Mouse (Mus musculus) myocyte (in vitro differentiated cells): ENCODE measurements at regions not wholly inside any gene's neighbourhood (a gene's known extent, or its start where the extent isn't known, plus 50 kb on each side); places are given as distances from the start of the nearest gene placed in this dataset.

Source experiments
- H3K27me3 ChIP-seq: one replicate; pipeline ENCODE4 v1.6.1; 2011; ENCODE audit not compliant: control insufficient read depth, insufficient read depth, insufficient read length
- H3K36me3 ChIP-seq: one replicate; pipeline ENCODE4 v1.6.1; 2011; ENCODE audit not compliant: control insufficient read depth, insufficient read depth
- H3K4me2 ChIP-seq: one replicate; pipeline ENCODE4 v1.6.1; 2011; ENCODE audit warnings: low read depth, control low read depth
- H3K4me3 ChIP-seq: one replicate; pipeline ENCODE4 v1.5.1; 2011; ENCODE audit warnings: mild to moderate bottlenecking, control low read depth, moderate library complexity
- H3K79me2 ChIP-seq: one replicate; pipeline ENCODE4 v1.6.1; 2011; ENCODE audit not compliant: control insufficient read depth, insufficient read depth
- H3ac ChIP-seq: one replicate; pipeline ENCODE4 v1.6.1; 2011; ENCODE audit not compliant: control insufficient read depth, insufficient read length
- CEBPB ChIP-seq: IDR thresholded peaks from 2 replicates; pipeline ENCODE4 v1.6.1; 2011; ENCODE audit warnings: mild to moderate bottlenecking, moderate library complexity; ENCODE audit not compliant: poor library complexity, insufficient read depth, severe bottlenecking
- E2F4 ChIP-seq: IDR thresholded peaks from one replicate; pipeline ENCODE4 v1.6.1; 2011; ENCODE audit warnings: mild to moderate bottlenecking, control low read depth, moderate library complexity; ENCODE audit not compliant: insufficient read depth
- MAX ChIP-seq: IDR thresholded peaks from one replicate; pipeline ENCODE4 v1.6.1; 2011; ENCODE audit warnings: low read depth, mild to moderate bottlenecking, control low read depth
- MYOD1 ChIP-seq, 3 experiments: IDR thresholded peaks; one replicate each; pipeline ENCODE4 v1.6.1; 2011; ENCODE audit warnings: control low read depth in 2 of 3, low read depth in 2 of 3, mild to moderate bottlenecking in 2 of 3, moderate library complexity in 1 of 3; ENCODE audit not compliant: insufficient read length in 2 of 3, control insufficient read depth in 1 of 3
- MYOG ChIP-seq, 3 experiments: IDR thresholded peaks; one replicate each; pipeline ENCODE4 v1.6.1; 2011; ENCODE audit warnings: control low read depth in 2 of 3, low read depth in 2 of 3, mild to moderate bottlenecking in 2 of 3; ENCODE audit not compliant: insufficient read length in 2 of 3, control insufficient read depth in 1 of 3, insufficient read depth in 1 of 3
- POLR2A ChIP-seq: IDR thresholded peaks from one replicate; pipeline ENCODE4 v1.6.1; 2011; ENCODE audit warnings: low read depth, mild to moderate bottlenecking, control low read depth, moderate library complexity; ENCODE audit not compliant: insufficient read length
- POLR2AphosphoS2 ChIP-seq: IDR thresholded peaks from one replicate; pipeline ENCODE4 v1.6.1; 2011; ENCODE audit warnings: low read depth, control low read depth; ENCODE audit not compliant: insufficient read length
- REST ChIP-seq: IDR thresholded peaks from one replicate; pipeline ENCODE4 v1.6.1; 2011; ENCODE audit warnings: mild to moderate bottlenecking, control low read depth, moderate library complexity; ENCODE audit not compliant: insufficient read depth, insufficient read length
- SRF ChIP-seq: IDR thresholded peaks from one replicate; pipeline ENCODE4 v1.6.1; 2011; ENCODE audit warnings: low read depth; ENCODE audit not compliant: control insufficient read depth, insufficient read length
- TCF12 ChIP-seq: IDR thresholded peaks from one replicate; pipeline ENCODE4 v1.6.1; 2011; ENCODE audit warnings: mild to moderate bottlenecking, control low read depth; ENCODE audit not compliant: poor library complexity, insufficient read depth, severe bottlenecking
- TCF3 ChIP-seq: IDR thresholded peaks from one replicate; pipeline ENCODE4 v1.6.1; 2011; ENCODE audit warnings: low read depth, control low read depth; ENCODE audit not compliant: insufficient read length
- USF1 ChIP-seq: IDR thresholded peaks from one replicate; pipeline ENCODE4 v1.6.1; 2011; ENCODE audit warnings: low read depth, mild to moderate bottlenecking, control low read depth, moderate library complexity

DNA sequence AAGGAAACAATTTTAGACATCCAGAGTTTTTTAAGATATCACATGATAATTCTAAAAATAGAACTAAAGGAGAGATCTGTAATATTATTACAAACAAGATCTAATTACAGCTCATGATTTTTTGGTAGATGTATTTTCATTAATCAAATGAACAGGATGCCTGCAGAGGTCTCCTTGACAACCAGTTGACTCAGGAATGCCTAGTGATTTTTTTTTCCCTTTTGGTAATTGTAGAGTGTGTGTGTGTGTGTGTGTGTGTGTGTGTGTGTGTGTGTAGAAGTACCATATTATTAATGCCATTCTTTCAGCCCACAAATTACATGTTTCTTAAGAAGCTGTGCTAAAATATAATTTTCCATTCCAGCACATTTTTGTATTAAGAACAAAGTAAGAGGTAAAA lies 365.1 kb downstream of the Plod2 start:
- no peak for TF ChIP-seq MAX
- no peak for TF ChIP-seq E2F4
- no peak for TF ChIP-seq SRF
- H3K27me3 ChIP-seq: no peaks in the 10 kb centered on the region
- no peak overlapping the region for H3K4me3 ChIP-seq
- no peaks in the 10 kb centered on the region for H3K79me2 ChIP-seq
- H3ac ChIP-seq: no peak overlapping the region
- no peaks in the 10 kb centered on the region for H3K36me3 ChIP-seq
- no peak overlapping the region for H3K4me2 ChIP-seq

DNA sequence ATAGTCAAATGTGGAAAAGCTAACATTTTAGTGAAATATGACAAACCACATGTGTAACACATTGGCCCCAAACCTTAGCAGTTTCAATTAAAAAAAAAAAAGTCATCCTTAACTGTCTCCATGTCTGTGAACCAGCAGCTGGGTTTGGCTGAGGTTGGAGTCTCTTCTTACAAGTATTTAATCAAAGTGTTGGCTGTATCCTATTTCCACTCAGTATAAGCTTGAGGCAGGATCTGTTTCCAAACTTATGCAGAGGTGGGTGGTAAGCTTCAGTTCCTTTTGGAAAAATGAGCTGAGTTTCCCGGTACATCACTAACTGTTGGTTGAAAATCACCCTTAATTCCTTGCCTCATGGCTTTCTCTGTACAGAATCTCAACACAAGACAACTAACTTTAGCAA lies 377.4 kb downstream of the Plod2 start:
- no peak overlapping the region for H3K4me3 ChIP-seq
- no peaks in the 10 kb centered on the region for H3K36me3 ChIP-seq
- no peak overlapping the region for H3K4me2 ChIP-seq
- H3ac ChIP-seq: no peak overlapping the region
- H3K79me2 ChIP-seq: no peaks in the 10 kb centered on the region
- no peak for TF ChIP-seq SRF
- TF ChIP-seq USF1: no peak
- TF ChIP-seq MYOG (IDR thresholded peaks at IDR 0.05; ENCODE audit: control insufficient read depth in 1 of 3, insufficient read depth in 1 of 3, insufficient read length in 2 of 3, low read depth in 2 of 3): no peak
- TF ChIP-seq POLR2AphosphoS2: no peak
- no peak for TF ChIP-seq E2F4
- no peak for TF ChIP-seq TCF3
- TF ChIP-seq MYOD1 (IDR thresholded peaks at IDR 0.05; ENCODE audit: control insufficient read depth in 1 of 3, insufficient read length in 2 of 3, low read depth in 2 of 3): no peak
- TF ChIP-seq MAX: no peak
- no peak for TF ChIP-seq POLR2A
- TF ChIP-seq REST: no peak
- no peak for TF ChIP-seq CEBPB
- no peak for TF ChIP-seq TCF12
- H3K27me3 ChIP-seq: no peaks in the 10 kb centered on the region

DNA sequence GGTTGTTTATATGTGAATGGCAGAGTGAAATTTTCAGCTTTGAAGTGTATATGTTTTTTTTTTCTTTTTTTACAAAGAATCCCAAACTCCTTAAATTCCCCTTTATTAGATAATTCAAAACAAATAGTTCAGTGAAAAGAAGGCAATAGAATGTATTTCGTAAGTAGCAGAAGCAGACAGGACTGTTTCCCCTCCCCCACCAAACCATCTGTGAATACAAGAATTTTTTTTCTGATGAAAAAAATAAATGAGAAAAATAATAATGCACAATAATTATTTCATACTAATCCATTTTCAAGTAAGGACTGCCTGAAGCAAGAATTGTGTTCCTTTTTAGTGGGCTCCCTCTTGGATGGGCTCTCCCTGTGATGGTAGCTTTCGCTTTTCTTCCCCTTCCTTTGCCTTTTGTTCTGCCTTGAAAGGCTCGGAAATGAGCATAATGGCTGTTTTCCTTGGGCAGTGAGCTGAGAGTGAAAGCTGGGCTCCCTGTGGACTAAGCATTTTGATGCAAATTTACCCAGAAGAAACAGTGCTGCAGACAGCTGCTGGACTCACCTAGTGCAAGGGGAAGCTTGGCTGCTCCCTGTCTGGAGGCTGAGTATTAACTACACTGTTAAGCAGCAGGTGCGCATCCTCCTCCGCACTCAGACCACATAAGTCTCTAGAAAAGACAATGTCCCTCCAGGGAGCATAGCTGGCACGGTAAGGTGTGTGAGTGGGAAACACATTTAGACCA lies 388.4 kb downstream of the Plod2 start:
- Histone ChIP-seq H3K36me3 (no peaks in the 10 kb centered on the region), H3K4me3 (no peak overlapping the region), H3ac (no peak overlapping the region), H3K27me3 (no peaks in the 10 kb centered on the region), H3K4me2 (no peak overlapping the region), H3K79me2 (no peaks in the 10 kb centered on the region)
- no peak for TF ChIP-seq MYOD1 (IDR thresholded peaks at IDR 0.05; ENCODE audit: control insufficient read depth in 1 of 3, insufficient read length in 2 of 3, low read depth in 2 of 3)
- no peak for TF ChIP-seq POLR2A
- TF ChIP-seq POLR2AphosphoS2: no peak

DNA sequence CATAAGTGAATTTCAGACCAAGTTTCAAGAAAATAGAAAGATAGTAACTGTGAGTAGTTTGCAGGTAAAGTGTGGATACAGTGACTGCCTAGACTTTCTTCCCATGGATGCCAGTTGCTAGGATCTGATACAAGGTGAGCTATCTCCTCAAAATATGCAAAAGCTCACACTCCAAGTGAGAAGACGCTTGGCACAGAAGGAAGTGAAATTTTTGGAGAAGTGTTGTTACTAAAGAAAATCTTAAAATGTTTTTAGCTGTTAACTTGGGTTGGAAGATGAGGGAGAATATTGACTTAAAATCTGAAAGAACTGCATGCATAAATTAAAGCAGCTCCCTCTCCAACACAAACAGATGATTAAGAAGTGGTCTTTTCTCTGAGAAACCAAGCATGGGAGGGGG lies 395.8 kb downstream of the Plod2 start:
- no peak overlapping the region for H3K4me3 ChIP-seq
- no peaks in the 10 kb centered on the region for H3K36me3 ChIP-seq
- TF ChIP-seq E2F4 (no peak), MAX (no peak), SRF (no peak), POLR2AphosphoS2 (no peak), MYOD1 (IDR thresholded peaks at IDR 0.05; ENCODE audit: control insufficient read depth in 1 of 3, insufficient read length in 2 of 3, low read depth in 2 of 3) (no peak), TCF12 (no peak), MYOG (IDR thresholded peaks at IDR 0.05; ENCODE audit: control insufficient read depth in 1 of 3, insufficient read depth in 1 of 3, insufficient read length in 2 of 3, low read depth in 2 of 3) (no peak), REST (no peak), CEBPB (no peak)
- no peaks in the 10 kb centered on the region for H3K79me2 ChIP-seq
- H3K27me3 ChIP-seq: no peaks in the 10 kb centered on the region
- no peak overlapping the region for H3K4me2 ChIP-seq
- no peak overlapping the region for H3ac ChIP-seq

DNA sequence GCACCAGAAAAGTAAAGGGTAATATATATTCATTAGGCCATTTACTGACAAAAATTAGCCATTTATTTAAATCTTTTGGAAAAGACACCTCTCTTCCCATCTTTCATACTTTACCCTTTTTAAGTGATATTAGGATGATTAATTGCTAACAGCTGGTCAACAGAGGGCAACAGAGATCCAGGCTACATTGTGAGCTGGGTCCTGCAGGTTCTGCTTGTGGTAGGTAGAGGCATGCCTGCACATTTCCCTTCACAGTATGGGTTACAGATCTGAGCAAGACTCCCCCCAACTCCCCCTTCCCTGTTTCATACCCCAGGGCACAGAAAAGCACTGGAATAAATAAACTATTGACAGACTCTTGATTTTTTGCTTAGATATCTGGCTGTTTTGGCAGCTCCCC lies 408.1 kb downstream of the Plod2 start:
- TF ChIP-seq CEBPB (no peak), MYOD1 (IDR thresholded peaks at IDR 0.05; ENCODE audit: control insufficient read depth in 1 of 3, insufficient read length in 2 of 3, low read depth in 2 of 3) (peak in 2 of 3 experiments; percentile 4 to 30)
- Histone ChIP-seq H3K36me3 (no peaks in the 10 kb centered on the region), H3K4me3 (no peak overlapping the region), H3K79me2 (no peaks in the 10 kb centered on the region), H3ac (no peak overlapping the region), H3K4me2 (no peak overlapping the region), H3K27me3 (no peaks in the 10 kb centered on the region)
